Mouse (Mus musculus) left cerebral cortex, postnatal 10 days (tissue): ENCODE measurements around the gene Tor1aip1. TPM values are rescaled to one million over a fixed set of nuclear protein-coding genes. Genes with fewer than 3 reads are reported as not detected.

Source experiments
- DNase-seq, 2 experiments: peaks; one replicate each; pipeline ENCODE4 v3.0.0; 2021 to 2022; ENCODE audit warnings: low spot score in 2 of 2, mixed read lengths in 1 of 2; ENCODE audit errors: extremely low spot score in 1 of 2
- intact Hi-C: fragments of 180-260 bp; cut with DNase I; formaldehyde crosslinking; loops from one replicate; pipeline ENCODE4 v1.15.1; 2025
- total RNA-seq, 2 experiments: library from RNA; stranded (reverse); gene quantifications; 2 replicates each; pipeline ENCODE4 v1.2.3; 2021

Gene Tor1aip1
- total RNA-seq, 2 experiments from 2014 or later: 18.1 to 21.3 TPM

- DNase-seq: no peak
- intact Hi-C loops: no loop called here
These were observed 884 bp upstream of the Tor1aip1 start for GRCm38 (mm10) chr1:156037144-156037583.

GRCm38 (mm10) chr1:156035269-156035929, 881 bp downstream of the Tor1aip1 start, which contains the start of gene Tor1aip2:
Gene Tor1aip2, plus strand, starts transcription at chr1:156035403.
- peak in 1 of 2 experiments; percentile 90 for DNase-seq
- intact Hi-C loops: no loop called here

GRCm38 (mm10) chr1:156034661-156035060, 1.6 kb downstream of the Tor1aip1 start:
- intact Hi-C loops: no loop called here
- no peak for DNase-seq

GRCm38 (mm10) chr1:156033921-156034320, 2.4 kb downstream of the Tor1aip1 start:
- intact Hi-C loops: no loop called here
- DNase-seq: no peak

GRCm38 (mm10) chr1:156028340-156028975, 7.8 kb downstream of the Tor1aip1 start:
- no peak for DNase-seq
- intact Hi-C loops: no loop called here

- intact Hi-C loops: no loop called here
- DNase-seq: no peak
These were observed 8.4 kb downstream of the Tor1aip1 start for GRCm38 (mm10) chr1:156027849-156028248.

- no peak for DNase-seq
- intact Hi-C loops: no loop called here
These were observed 11.3 kb downstream of the Tor1aip1 start for GRCm38 (mm10) chr1:156024831-156025503.

- intact Hi-C loops: no loop called here
- DNase-seq: no peak
These were observed 15.9 kb downstream of the Tor1aip1 start for GRCm38 (mm10) chr1:156020402-156020801.

- intact Hi-C loops: loop anchor here (10.0 kb wide), 1 partner anchor 85 kb away; no protein-coding TSS in a partner anchor
- DNase-seq: no peak
These were observed 16.5 kb downstream of the Tor1aip1 start for GRCm38 (mm10) chr1:156019800-156020199.

GRCm38 (mm10) chr1:156009003-156009402, 27.3 kb downstream of the Tor1aip1 start:
- no peak for DNase-seq
- intact Hi-C loops: no loop called here

- intact Hi-C loops: no loop called here
These were observed 30.4 kb downstream of the Tor1aip1 start for GRCm38 (mm10) chr1:156005906-156006305.

GRCm38 (mm10) chr1:156003201-156003935, 32.9 kb downstream of the Tor1aip1 start:
- intact Hi-C loops: no loop called here
- DNase-seq: peak in 1 of 2 experiments; percentile 22

More at GRCm38 (mm10) chr1:156005906-156006305, 30.4 kb downstream of the Tor1aip1 start:
- no peak for DNase-seq

- intact Hi-C loops: no loop called here
- DNase-seq: no peak
These were observed 33.9 kb downstream of the Tor1aip1 start for GRCm38 (mm10) chr1:156002366-156002765.

- intact Hi-C loops: no loop called here
- no peak for DNase-seq
These were observed 40.7 kb downstream of the Tor1aip1 start for GRCm38 (mm10) chr1:155995612-155996011.

- intact Hi-C loops: no loop called here
- DNase-seq: no peak
These were observed 41.8 kb downstream of the Tor1aip1 start for GRCm38 (mm10) chr1:155994524-155994923.

GRCm38 (mm10) chr1:155990391-155990790, 45.9 kb downstream of the Tor1aip1 start:
- intact Hi-C loops: no loop called here
- DNase-seq: no peak

GRCm38 (mm10) chr1:155989387-155989786, 46.9 kb downstream of the Tor1aip1 start:
- DNase-seq: no peak
- intact Hi-C loops: no loop called here

GRCm38 (mm10) chr1:155987625-155988024, 48.7 kb downstream of the Tor1aip1 start:
- no peak for DNase-seq
- intact Hi-C loops: no loop called here

- intact Hi-C loops: no loop called here
- DNase-seq: no peak
These were observed 61.3 kb downstream of the Tor1aip1 start for GRCm38 (mm10) chr1:155974931-155975330.
